Mouse (Mus musculus) adrenal gland, adult (tissue): Measurements from ENCODE around the gene Usp36.
"Not testable (repeated sequence)": the region's sequence is repeated elsewhere in the genome, so short reads cannot be mapped to it uniquely, and the experiment has no call there.

Experiments
- DNase-seq, 2 experiments: peaks; one replicate each; pipeline ENCODE4 v3.0.0; 2022 to 2023; ENCODE audit warnings: low spot score in 1 of 2; ENCODE audit not compliant: inconsistent age in 2 of 2

The Usp36 gene

DNA sequence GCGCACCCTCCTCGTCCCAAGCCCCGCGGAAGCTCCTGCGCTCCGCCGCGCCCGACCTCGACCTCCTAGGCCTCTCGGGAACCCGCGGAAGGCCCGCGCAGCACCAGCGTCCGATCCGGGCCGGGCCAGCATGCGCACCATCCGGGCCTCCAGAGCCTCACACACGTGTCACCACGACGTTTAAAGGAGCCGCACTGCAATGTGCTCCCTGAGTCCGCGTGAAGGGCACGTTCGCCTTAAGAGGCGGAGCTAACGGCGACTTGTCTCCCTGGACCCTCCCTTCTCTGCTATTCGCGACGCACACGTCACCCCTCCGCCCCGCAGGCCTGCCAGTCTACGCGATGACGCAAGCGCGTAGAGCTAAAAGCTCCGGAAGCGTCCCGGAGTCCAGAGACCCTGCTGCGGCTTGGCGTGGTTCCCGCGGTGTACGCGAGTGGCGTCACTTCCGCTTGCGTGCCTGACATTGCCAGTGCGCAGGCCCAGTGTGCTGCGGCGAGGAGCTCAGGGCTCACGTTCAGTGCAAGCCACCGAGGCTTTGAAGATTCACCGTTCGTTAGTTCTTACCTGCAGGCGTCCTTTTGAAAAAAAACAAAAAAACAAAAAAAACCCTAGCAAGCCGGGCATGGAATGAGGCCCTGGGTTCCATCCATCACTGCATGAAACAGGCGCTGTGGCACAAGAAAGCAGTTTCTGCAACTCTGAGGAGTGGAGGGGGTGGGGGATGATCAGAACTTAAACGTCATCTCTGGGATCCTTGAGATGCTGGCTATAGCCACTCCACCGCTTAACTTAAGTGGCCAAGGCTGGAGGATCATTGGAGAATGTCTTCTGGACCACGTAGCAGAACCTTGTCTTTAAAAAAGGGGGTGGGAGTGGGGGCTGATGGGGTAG is at the start of gene Usp36:
TSS of gene Usp36 (minus strand) at position 246 of the 891 bp plus-strand sequence.
- DNase-seq = peak; percentile 100

DNA sequence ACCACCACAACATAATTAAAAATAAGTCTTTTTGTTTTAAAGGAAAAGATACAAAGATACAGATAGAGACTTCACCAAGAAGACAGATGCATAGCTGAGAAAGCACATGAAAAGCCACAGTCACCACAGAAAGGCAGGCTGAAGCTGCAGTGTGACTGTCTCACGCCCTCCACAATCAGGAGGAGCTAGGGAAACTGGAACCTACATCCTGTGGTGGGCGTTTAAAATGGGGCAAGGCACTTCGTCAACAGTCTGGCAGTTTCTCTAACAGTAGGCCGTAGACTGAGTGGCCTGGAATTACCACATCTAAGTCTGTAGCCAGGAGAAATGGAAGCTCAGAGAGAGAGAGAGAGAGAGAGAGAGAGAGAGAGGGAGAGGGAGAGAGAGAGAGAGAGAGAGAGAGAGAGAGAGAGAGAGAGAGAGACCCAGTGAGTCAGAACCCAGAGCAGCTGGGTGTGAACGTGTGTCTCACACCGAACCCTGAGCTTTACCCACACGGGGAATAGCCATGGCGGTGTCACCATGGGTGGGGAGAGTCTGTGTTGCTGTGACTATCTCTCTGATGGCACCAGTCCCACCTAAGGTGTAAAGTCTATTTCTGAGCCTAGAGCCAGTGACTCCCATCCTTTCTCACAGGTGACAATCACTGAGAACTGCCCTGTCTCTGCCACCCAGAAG is 47.6 kb upstream of the Usp36 start:
- no peak for DNase-seq

DNA sequence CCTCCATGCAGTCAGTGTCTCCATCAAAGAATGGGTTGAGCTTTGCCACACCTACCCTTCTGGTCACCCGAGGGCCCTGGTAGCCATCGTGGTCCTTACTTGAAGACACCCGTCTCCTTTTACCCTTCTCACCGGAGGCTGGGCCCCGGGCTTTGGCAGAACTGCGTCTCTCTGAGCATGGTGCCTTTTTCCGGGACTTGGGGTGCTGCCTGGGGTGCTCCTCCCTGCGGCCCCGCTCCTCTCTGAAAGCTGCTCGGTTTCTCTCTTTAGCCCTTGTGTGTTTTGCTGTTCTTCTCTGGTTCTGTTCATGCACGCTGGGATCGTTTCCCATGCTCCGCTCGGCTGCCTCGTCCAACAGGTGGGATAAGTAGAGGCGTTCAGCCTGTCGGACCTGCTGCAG is 43.4 kb upstream of the Usp36 start:
- DNase-seq = no peak

DNA sequence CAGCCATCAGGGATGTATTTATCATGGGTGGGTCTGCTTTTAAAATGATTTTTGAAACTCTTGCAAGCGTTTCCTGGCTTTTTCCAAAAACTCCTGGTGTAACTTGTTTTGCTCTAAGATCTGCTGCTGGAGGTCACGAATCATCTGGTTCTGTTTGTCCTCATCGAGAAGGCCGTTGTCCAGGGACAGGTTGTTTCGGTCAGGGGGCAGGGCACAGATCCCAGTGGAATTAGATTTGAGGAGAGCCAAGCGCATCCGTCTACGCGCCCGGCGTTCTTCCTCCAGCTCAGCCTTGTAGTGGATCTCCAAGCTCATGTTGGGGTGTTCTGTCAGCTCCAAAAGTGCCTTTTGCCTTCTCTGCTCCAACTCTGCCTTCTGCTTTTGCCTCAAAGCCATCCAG is 42.3 kb upstream of the Usp36 start:
- DNase-seq = peak; percentile 46 to 69

DNA sequence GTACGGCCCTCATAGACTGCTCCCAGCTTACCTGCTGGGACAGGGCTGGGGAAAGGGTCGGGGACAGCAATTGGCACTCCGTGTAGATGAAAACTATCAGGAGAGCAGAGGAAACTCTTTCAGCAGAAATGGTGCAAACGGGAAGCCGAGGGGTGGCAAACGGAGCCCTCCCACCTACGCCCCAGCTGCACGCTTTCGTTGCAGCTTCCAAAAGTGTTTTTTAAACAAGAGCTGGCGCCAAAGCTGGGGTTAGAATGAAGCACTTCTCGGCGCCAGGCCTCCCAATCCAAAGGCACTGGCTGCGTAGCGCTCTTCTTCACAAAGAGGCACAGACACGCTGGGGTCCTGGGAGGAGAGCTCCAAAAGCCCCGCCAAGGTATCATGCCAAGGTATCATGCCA is 40.7 kb upstream of the Usp36 start:
- no peak for DNase-seq

DNA sequence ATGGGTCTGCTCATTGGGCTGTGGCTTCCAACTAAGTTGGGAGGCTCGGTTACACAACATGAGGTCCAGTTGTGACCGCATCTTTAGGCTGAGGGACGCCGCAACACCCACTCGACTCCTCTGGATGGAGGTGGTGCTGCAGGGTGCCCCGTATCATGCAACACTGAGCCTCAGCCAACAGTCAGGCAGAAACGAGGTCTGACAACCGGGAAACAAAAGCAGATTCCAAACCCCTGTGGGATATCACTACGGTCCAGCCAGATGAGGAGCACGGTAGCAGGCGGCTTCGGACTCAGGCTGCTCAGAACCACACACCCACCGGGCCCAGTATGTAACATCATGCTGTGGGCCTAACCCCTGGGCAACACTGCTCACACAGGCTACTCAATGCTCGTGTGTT is 40.3 kb upstream of the Usp36 start:
- no peak for DNase-seq

DNA sequence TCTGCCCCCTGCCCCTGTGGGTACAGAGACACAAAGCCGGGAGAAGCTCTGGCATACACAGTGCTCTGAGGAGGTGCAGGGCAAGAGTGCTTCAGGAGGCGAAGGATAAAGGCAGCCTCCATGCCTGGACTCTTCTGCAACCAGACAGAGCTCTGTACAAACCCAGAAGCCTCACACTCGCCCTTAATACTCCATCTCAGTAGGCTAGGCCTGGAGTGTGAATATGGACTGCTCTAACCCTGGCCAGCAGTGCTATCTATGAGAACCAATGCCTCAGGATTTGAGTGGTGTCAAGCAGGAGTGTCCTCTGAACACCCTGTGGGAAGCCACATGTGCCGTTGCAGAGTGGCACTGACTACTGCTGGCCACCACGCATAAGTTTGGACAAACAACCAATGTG is 38.9 kb upstream of the Usp36 start:
- no peak for DNase-seq

DNA sequence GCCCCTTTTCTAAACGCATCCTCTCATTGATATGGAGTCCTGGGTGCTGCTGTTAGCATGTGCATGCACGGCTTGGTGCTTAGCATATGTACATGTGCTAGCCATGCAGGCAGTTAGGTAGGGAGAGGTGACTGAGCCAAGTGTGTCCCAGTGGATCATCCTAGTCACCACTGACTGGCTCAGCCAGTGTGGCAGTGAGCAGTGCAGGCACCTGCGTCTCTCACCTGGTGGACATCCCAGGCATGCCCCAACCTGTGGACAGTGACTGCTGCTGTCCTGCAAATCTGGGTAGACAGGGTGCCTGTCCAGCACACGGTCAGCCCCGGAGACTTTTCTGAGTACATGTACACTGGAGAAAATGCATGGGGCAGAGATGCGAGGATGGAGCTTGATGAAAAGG is 38.5 kb upstream of the Usp36 start:
- DNase-seq = no peak

DNA sequence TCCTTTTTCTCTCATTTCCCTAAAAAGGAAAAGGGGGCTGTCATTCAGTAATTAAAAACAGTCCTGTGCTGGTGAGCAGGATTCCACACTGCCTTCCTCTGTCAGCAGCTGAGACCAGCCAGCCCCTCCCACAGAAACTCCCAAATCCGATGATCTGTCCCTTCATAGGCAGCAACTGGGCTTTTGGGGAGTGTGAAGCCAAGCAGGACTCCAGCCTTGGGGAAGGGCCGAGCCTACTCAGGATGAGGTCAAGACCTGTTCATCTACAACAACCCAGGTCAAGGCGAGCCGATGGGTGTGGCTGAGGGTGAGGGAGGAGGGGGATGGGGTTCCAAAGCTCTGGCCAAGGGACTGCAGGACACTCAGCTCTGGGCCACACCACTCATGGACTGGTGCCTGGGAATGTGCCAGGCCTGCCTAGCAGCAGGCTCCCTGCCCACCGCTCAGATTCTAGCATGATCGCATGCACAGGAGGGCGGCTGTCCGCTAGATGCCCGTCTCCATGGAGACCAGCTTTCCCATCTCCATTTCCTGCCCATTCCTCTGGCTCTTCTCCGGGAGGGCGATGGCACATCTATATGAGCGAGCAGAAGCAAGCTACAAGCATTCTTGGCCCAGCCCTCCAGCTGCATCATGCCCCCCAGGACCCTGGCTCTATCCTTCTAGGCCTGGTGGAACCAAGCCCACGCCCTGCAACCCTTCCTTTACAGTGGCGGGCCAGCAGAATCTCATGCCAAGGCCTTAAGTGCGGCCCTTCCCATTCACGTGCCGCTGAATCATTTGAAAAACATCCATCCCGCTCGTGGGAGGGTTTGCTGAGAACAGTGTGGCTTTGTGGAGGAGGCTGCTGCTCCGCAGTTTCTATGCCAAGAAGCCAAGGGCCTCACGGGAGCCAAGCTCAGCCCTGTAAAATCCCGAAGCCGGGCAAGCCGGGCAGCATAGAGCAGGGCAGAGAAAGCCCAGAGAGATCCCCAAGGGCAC is 37.2 kb upstream of the Usp36 start:
- DNase-seq = peak; percentile 60 to 73

DNA sequence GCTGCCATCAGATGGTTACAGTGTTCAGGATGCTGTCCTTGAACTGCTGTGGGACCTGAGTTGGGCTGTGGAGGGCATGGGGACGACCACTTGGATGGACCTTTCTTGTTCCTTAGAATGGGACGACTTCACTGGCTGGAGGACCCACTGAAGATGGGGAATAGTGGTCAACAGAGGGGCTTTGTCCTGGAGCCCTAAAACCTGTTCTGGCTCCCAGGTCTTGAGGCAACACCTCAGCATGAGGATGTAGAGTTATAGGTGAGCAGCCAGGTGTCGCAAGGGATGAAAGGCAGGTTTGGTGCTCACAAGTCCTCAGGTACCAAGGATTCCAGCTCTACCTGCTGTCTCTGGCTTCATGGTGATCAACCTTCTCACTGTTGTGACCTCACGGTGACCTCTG is 36.4 kb upstream of the Usp36 start:
- no peak for DNase-seq

DNA sequence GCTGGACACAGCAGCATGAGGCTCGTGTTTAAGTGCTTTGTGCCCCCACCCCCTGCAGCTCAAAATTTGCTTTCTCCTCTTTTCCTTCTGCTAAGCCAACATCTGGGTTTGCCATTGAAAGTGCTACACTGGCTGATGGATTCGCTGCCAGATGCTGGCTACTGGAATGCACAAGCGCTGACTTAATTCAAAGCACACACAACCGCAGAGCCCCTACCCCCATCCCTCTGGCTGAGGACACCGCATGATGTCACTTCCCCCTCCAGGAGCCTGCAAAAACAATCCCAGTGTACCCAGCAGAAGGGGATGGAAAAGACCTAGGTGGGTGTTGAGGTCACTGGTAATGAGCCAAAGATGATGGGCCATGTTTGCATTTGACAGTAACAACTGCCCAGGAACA is 34.5 kb upstream of the Usp36 start:
- DNase-seq = no peak

DNA sequence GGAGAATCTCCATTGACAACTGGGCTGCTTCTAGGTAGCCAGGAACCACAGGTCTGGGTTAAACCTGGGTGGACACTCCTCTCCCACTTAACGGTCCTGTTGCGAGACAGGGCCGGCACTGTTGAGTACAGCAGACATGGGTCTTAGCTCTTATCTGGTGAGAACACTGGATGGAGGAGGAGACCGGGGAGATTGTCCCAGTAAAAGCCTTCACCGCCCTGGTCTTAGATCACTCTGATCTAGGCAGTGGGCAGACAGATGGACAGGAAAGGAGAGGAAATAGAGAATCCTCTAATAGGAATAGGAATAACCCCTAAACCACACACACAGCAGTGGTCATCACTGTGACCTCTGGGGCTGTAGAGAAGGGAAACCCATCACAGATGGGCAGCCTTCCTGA is 33.9 kb upstream of the Usp36 start:
- DNase-seq = no peak

DNA sequence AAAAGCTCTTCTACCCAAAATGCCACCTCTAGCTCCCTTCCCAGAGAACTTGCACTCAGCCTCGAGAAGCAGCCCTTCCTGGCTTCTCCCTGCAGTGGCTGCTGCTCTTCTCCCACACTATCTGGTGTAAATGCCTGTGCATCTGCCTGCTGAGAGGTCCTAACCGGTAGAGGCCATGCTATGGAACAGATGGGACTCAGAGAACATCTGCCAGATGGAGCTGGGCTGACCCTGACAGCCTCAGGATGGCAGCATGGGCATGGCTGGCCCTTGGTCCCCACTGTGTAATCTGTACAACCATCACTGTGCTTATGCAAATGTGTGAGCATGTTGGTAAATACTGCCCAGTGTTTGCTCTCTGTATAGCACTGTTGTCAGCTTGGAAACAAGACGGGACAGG is 32.6 kb upstream of the Usp36 start:
- no peak for DNase-seq

DNA sequence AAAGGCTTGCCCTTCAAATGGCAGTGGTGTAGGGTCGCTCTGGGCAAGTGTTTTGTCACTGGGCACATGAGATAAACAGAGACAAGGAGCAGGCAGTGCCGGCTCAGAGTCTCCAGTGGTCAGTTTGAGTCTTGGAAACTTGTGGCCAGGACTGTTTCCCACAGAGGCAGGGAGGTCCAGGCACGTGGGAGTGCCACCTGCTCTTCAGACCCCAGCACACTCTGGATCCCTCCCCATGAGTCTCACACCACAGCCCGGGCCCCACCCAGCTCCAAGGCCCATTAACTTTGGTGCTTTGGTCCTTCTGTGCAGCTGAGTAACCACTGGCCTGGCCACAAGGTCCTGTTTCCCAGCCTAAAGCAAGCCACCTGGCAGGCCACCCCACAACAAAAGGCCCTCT is 31.9 kb upstream of the Usp36 start:
- no peak for DNase-seq

DNA sequence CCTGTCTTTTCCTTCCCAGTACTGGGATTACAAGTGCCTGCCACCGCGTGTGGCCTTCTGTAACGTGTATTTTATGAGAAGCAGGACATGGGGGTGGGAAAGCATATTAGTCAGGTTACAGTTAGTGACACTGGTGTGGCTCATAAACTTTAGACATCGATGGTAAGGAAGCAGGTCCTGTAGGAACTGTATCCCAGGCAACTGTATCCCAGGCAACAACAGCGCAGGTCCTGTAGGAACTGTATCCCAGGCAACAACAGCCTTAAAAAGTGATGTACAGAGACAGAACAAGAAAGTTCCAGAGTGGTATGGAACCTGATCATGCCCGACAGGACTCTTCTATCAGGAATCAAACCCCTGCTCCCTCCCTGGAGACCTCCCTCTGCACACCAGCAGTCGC is 31.5 kb upstream of the Usp36 start:
- DNase-seq = no peak

DNA sequence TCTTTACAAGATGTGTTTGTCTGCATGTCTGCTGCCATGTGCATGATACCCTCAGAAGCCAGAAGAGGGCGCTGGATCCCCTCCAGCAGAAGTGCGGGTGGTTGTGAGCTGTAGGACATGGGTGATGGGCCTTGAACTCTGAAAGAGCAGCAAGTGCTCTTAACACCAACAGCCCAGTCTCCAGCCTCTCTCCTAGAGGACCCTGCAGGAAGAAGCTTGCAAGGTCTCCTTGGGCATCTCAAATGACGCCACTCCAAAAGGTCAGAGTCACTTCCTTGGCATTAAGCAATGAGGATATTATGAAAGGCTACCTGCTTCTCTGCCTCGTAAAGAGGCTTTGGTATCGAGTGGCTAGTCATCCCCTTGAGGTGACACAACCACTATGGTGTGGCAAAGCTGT is 28.6 kb upstream of the Usp36 start:
- peak; percentile 55 to 75 for DNase-seq

DNA sequence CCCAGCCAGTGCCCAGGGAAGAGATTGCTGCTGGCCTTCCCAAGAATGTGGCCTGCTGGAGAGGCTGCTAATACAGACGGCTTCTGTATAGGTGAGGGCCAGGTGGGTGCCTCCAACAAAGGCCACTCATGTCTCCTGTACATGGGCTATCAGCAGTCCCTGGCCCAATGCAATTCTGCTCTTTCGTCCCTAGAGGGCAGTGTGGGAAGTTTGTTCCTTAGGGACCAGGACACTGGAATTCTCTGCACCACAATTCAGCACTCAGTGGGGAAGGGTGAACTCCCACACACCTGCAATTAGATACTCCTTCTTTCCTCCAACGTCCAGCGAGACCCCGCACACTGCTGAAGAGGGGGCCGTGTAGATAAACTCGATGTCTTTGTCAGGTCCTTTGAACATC is 27.1 kb upstream of the Usp36 start:
- DNase-seq = peak; percentile 44 to 86

DNA sequence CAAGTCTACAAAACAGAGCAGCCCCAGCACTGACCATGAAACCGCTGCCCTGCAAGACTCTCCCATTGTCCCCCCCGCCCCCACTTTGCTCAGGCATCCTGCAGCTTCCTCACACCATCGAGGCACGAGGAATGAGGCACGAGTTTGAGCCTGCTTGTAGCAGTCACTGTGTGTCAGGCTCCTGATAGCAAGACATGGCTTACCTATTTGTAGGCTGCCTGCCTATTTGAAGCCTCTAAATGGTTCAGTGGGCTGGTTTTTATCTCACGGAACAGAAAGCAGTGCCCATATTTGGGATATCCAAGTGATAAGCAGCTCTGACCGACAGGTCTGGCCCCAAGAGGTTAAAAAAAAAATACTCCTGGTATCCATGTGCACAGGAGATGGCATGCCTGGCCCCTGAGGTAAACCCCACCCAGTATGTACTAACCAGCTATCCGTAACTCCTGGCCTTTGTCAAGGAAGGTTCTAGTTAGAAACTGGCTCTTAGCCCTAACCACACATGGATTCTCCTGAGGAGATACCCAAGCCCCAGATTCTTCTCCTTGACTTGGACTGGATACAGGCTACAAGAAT is 26.3 kb upstream of the Usp36 start:
- DNase-seq = no peak

DNA sequence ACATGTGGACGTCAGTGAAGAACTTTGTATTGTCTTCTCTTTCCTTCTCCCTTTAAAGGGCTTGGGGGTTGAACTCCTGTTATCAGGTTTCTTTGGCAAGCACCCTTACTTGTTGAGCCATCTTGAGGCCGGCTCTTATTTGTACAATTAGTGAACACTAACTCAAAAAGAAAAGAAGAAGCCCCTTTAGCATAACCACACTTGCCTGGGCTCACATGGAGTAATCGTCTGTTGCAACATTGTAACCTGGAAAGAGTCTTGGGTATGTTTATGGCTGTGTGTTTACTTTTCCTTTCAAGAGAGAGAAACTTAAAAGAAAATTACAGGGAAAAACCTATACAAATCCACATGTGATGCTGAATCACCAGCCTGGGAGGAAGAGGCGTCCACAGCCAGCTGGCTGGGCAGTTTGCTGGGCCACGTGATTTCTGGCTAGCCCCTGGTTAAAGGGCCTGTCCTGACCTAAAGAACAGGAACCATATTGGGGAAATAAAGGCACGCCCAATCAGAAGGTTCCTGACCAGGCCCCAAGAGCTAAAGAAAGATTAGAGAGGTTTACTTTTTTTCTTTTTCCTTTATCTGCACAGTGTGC is 22.2 kb upstream of the Usp36 start:
- DNase-seq = peak in 1 of 2 experiments; percentile 20

DNA sequence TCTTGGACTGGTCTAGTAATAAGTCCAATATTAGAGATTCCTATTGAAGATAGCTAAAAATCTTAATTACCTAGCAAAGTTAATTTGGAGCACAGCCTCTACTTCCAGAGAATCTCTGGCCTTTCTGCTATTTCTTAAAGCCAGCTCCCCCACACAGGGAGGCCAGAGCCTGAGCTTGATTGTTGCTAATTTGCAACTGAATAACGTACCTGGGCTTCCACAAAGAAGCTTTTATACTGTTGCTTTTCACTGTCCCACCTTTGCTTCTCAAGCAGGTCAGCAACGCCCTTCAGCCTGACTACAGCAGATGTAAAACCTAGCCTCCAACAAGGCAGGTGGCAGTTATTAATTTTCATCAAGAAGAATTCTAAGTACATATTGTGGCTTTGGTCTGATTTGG is 17.9 kb upstream of the Usp36 start:
- DNase-seq = not testable (repeated sequence)

DNA sequence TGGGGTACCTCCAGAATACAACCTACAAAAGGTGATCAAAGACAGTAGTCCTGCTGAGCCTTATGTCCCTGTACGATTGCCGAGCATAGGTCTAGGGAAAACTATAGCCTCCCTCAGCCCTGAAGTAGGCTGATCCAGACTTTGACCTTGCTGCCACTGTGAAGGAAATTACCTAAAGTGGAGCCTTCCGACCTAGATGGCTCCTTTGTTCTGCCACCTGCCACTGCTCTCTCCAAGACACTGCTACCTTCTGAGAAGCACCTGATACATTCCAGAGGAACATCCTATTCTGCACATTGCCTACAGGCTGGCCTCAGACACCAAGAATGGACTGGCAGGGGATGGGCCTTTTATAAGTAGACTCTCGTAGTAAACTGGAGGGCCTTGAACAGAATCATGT is 13.9 kb upstream of the Usp36 start:
- not testable (repeated sequence) for DNase-seq
